Mouse (Mus musculus) c-Kit-positive CD71-positive TER-119-negative erythroid progenitor cells, embryonic 14.5 days (primary cell): Measurements from ENCODE around the gene Olfr658.

Experiments used
- DNase-seq: peaks from one replicate; pipeline ENCODE4 v3.0.0-alpha.2; 2013; ENCODE audit warnings: low read depth

Gene Olfr658

GRCm38 (mm10) chr7:104646841-104647482 is at the start of gene Olfr658:
TSS of gene Olfr658 (minus strand) at chr7:104647305.
- DNase-seq = no peak

- no peak for DNase-seq
These were observed 39.1 kb upstream of the Olfr658 start, which contains the start of gene Olfr661 for GRCm38 (mm10) chr7:104686201-104686600. TSS of gene Olfr661 (plus strand) at chr7:104686501.

GRCm38 (mm10) chr7:104666453-104666852 is 19.3 kb upstream of the Olfr658 start, which contains the start of gene Olfr659:
TSS of gene Olfr659 (plus strand) at chr7:104666753.
- DNase-seq = no peak

- no peak for DNase-seq
These were observed 22.6 kb downstream of the Olfr658 start, which contains the start of gene Olfr657 for GRCm38 (mm10) chr7:104624494-104624893. TSS of gene Olfr657 (plus strand) at chr7:104624794.

GRCm38 (mm10) chr7:104613655-104614054 is 33.5 kb downstream of the Olfr658 start, which contains the start of gene Olfr656:
TSS of gene Olfr656 (plus strand) at chr7:104613955.
- DNase-seq = no peak

GRCm38 (mm10) chr7:104604727-104605126 is 42.4 kb downstream of the Olfr658 start:
- no peak for DNase-seq

- DNase-seq = peak; percentile 9
These were observed 43.9 kb downstream of the Olfr658 start for GRCm38 (mm10) chr7:104603173-104603572.

- DNase-seq = no peak
These were observed 45.4 kb downstream of the Olfr658 start, which contains the start of gene Olfr655 for GRCm38 (mm10) chr7:104601679-104602078. TSS of gene Olfr655 (minus strand) at chr7:104601779.
